Mouse (Mus musculus) ZHBTc4 (cell line): Measurements from ENCODE around the gene Rb1.
A peak's percentile ranks its signal among the peaks of the same experiment; 100 is the strongest.

Experiments used
- DNase-seq: peaks from one replicate; pipeline ENCODE4 v3.0.0-alpha.2; 2011; ENCODE audit warnings: low read depth, low spot score

The Rb1 gene

GRCm38 (mm10) chr14:73325456-73326381, at the start of gene Rb1:
TSS of gene Rb1 (minus strand) at chr14:73325822.
- DNase-seq: peak; percentile 67

GRCm38 (mm10) chr14:73374315-73374890, 48.8 kb upstream of the Rb1 start:
- no peak for DNase-seq

GRCm38 (mm10) chr14:73373606-73374005, 48.0 kb upstream of the Rb1 start:
- no peak for DNase-seq

- no peak for DNase-seq
Observed at GRCm38 (mm10) chr14:73372990-73373389, 47.4 kb upstream of the Rb1 start.

- DNase-seq: no peak
Observed at GRCm38 (mm10) chr14:73371577-73371976, 46.0 kb upstream of the Rb1 start.

- DNase-seq: no peak
Observed at GRCm38 (mm10) chr14:73370695-73371372, 45.2 kb upstream of the Rb1 start.

GRCm38 (mm10) chr14:73370078-73370670, 44.6 kb upstream of the Rb1 start:
- DNase-seq: no peak

GRCm38 (mm10) chr14:73369634-73370033, 44.0 kb upstream of the Rb1 start:
- DNase-seq: no peak

GRCm38 (mm10) chr14:73368966-73369365, 43.3 kb upstream of the Rb1 start:
- DNase-seq: no peak

- no peak for DNase-seq
Observed at GRCm38 (mm10) chr14:73368221-73368620, 42.6 kb upstream of the Rb1 start.

GRCm38 (mm10) chr14:73366278-73366677, 40.7 kb upstream of the Rb1 start:
- DNase-seq: no peak

GRCm38 (mm10) chr14:73363782-73364181, 38.2 kb upstream of the Rb1 start:
- no peak for DNase-seq

GRCm38 (mm10) chr14:73354700-73355099, 29.1 kb upstream of the Rb1 start:
- no peak for DNase-seq

- DNase-seq: no peak
Observed at GRCm38 (mm10) chr14:73351118-73351517, 25.5 kb upstream of the Rb1 start.

- no peak for DNase-seq
Observed at GRCm38 (mm10) chr14:73350029-73350428, 24.4 kb upstream of the Rb1 start.

GRCm38 (mm10) chr14:73349061-73349670, 23.5 kb upstream of the Rb1 start:
- DNase-seq: no peak

GRCm38 (mm10) chr14:73347302-73347701, 21.7 kb upstream of the Rb1 start:
- DNase-seq: no peak

- DNase-seq: peak; percentile 14
Observed at GRCm38 (mm10) chr14:73345614-73346013, 20.0 kb upstream of the Rb1 start.

GRCm38 (mm10) chr14:73340051-73340755, 14.6 kb upstream of the Rb1 start:
- no peak for DNase-seq

- DNase-seq: no peak
Observed at GRCm38 (mm10) chr14:73339615-73340014, 14.0 kb upstream of the Rb1 start.
